Mouse (Mus musculus): Measurements from ENCODE around the gene Acap2. TPM values are rescaled to one million over a fixed set of nuclear protein-coding genes. Genes with fewer than 3 reads are reported as not detected.
A peak's percentile ranks its signal among the peaks of the same experiment; 100 is the strongest.

Gene Acap2
- polyA plus RNA-seq (2012; rRNA removed): 50.5 and 56.7 TPM in 2 replicates

GRCm38 (mm10) chr16:31200790-31201567 is at the start of gene Acap2:
TSS of gene Acap2 (minus strand) at chr16:31201245.
- peak; percentile 96 to 97 for DNase-seq (ENCODE audit: extremely low spot score in 1 of 2, low spot score in 1 of 2)

GRCm38 (mm10) chr16:31249401-31249800 is 48.4 kb upstream of the Acap2 start:
- DNase-seq (ENCODE audit: extremely low spot score in 1 of 2, low spot score in 1 of 2): no peak

GRCm38 (mm10) chr16:31248717-31249116 is 47.7 kb upstream of the Acap2 start:
- DNase-seq (ENCODE audit: extremely low spot score in 1 of 2, low spot score in 1 of 2): peak in 1 of 2 experiments; percentile 40

- DNase-seq (ENCODE audit: extremely low spot score in 1 of 2, low spot score in 1 of 2): no peak
These were observed 46.4 kb upstream of the Acap2 start for GRCm38 (mm10) chr16:31247442-31247841.

GRCm38 (mm10) chr16:31244053-31244452 is 43.0 kb upstream of the Acap2 start:
- DNase-seq (ENCODE audit: extremely low spot score in 1 of 2, low spot score in 1 of 2): no peak

GRCm38 (mm10) chr16:31241433-31241832 is 40.4 kb upstream of the Acap2 start:
- peak; percentile 67 to 72 for DNase-seq (ENCODE audit: extremely low spot score in 1 of 2, low spot score in 1 of 2)

- DNase-seq (ENCODE audit: extremely low spot score in 1 of 2, low spot score in 1 of 2): peak in 1 of 2 experiments; percentile 34
These were observed 39.5 kb upstream of the Acap2 start for GRCm38 (mm10) chr16:31240569-31240968.

GRCm38 (mm10) chr16:31238281-31238680 is 37.2 kb upstream of the Acap2 start:
- DNase-seq (ENCODE audit: extremely low spot score in 1 of 2, low spot score in 1 of 2): no peak

- no peak for DNase-seq (ENCODE audit: extremely low spot score in 1 of 2, low spot score in 1 of 2)
These were observed 34.6 kb upstream of the Acap2 start for GRCm38 (mm10) chr16:31235457-31236310.

GRCm38 (mm10) chr16:31234808-31235456 is 33.9 kb upstream of the Acap2 start:
- DNase-seq (ENCODE audit: extremely low spot score in 1 of 2, low spot score in 1 of 2): no peak

- no peak for DNase-seq (ENCODE audit: extremely low spot score in 1 of 2, low spot score in 1 of 2)
These were observed 33.3 kb upstream of the Acap2 start for GRCm38 (mm10) chr16:31234356-31234755.

GRCm38 (mm10) chr16:31233541-31234339 is 32.7 kb upstream of the Acap2 start:
- DNase-seq (ENCODE audit: extremely low spot score in 1 of 2, low spot score in 1 of 2): peak; percentile 70 to 79

GRCm38 (mm10) chr16:31233167-31233498 is 32.1 kb upstream of the Acap2 start:
- DNase-seq (ENCODE audit: extremely low spot score in 1 of 2, low spot score in 1 of 2): no peak

- no peak for DNase-seq (ENCODE audit: extremely low spot score in 1 of 2, low spot score in 1 of 2)
These were observed 31.6 kb upstream of the Acap2 start for GRCm38 (mm10) chr16:31232491-31233166.

- DNase-seq (ENCODE audit: extremely low spot score in 1 of 2, low spot score in 1 of 2): no peak
These were observed 30.5 kb upstream of the Acap2 start for GRCm38 (mm10) chr16:31231591-31231990.

- DNase-seq (ENCODE audit: extremely low spot score in 1 of 2, low spot score in 1 of 2): no peak
These were observed 26.7 kb upstream of the Acap2 start for GRCm38 (mm10) chr16:31227746-31228145.

- DNase-seq (ENCODE audit: extremely low spot score in 1 of 2, low spot score in 1 of 2): no peak
These were observed 14.2 kb upstream of the Acap2 start for GRCm38 (mm10) chr16:31215271-31215670.

- no peak for DNase-seq (ENCODE audit: extremely low spot score in 1 of 2, low spot score in 1 of 2)
These were observed 12.4 kb upstream of the Acap2 start for GRCm38 (mm10) chr16:31213463-31213862.

- DNase-seq (ENCODE audit: extremely low spot score in 1 of 2, low spot score in 1 of 2): no peak
These were observed 10.5 kb upstream of the Acap2 start for GRCm38 (mm10) chr16:31211503-31211902.

GRCm38 (mm10) chr16:31210453-31210852 is 9.4 kb upstream of the Acap2 start:
- DNase-seq (ENCODE audit: extremely low spot score in 1 of 2, low spot score in 1 of 2): no peak

Measured in frontal cortex, adult 2 months (tissue).